Mouse (Mus musculus) left cerebral cortex, adult 2 months (tissue): ENCODE data around the gene Skil. TPM values are rescaled to one million over a fixed set of nuclear protein-coding genes. Genes with fewer than 3 reads are reported as not detected.
"Not testable (repeated sequence)": the region's sequence is repeated elsewhere in the genome, so short reads cannot be mapped to it uniquely, and the experiment has no call there.

Source experiments
- DNase-seq, 2 experiments: peaks; one replicate each; pipeline ENCODE4 v3.0.0; 2021 to 2022; ENCODE audit warnings: low spot score in 2 of 2, mixed read lengths in 1 of 2; ENCODE audit errors: extremely low spot score in 1 of 2
- H3K27ac ChIP-seq: fragments of 200-600 bp; 2 replicates; pipeline ENCODE4 v1.8.1; 2022
- H3K4me3 ChIP-seq: fragments of 200-600 bp; 2 replicates; pipeline ENCODE4 v1.8.1; 2022
- CTCF ChIP-seq: fragments of 200-600 bp; IDR thresholded peaks from 2 replicates; pipeline ENCODE4 v1.8.1; 2022; ENCODE audit warnings: antibody characterized with exemption, mild to moderate bottlenecking, moderate library complexity
- intact Hi-C: fragments of 180-260 bp; cut with DNase I; formaldehyde crosslinking; loops from one replicate; pipeline ENCODE4 v1.15.1; 2025
- total RNA-seq, 2 experiments: library from RNA; stranded (reverse); gene quantifications; 2 replicates each; pipeline ENCODE4 v1.2.3; 2021

Gene Skil
- total RNA-seq, 2 experiments from 2014 or later = 65.8 to 68.1 TPM

GRCm38 (mm10) chr3:31138454-31139424, 43.9 kb downstream of the Skil start:
- no peak overlapping the region for H3K4me3 ChIP-seq
- peak; percentile 78 for TF ChIP-seq CTCF
- intact Hi-C loops = loop anchor here (1.0 to 10.0 kb wide), 3 partner anchors 81 to 544 kb away; partner anchors contain the start of genes Actrt3 and Lrrc31
- peak; percentile 68 to 80 for DNase-seq
- H3K27ac ChIP-seq = no peak overlapping the region

DNA sequence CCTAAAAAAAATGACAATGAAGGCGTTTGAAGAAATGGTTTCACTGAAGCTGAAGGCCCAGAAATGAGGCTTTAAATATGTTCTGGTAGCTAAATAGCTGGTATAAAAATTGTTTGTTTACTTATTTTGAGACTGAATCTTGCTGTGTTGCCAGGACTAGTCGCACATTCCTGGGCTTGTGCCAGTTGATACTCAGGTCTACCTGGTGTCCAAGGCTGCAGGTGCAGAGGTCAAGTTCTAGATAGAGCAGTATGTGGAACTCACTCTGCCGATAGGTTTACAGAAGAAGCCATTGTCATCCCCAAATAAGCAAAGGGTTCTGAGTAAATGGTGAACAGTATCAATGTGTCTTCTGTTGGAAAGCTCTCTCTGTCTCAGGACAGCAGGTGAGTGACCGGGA, 46.8 kb downstream of the Skil start:
- Histone ChIP-seq H3K4me3 (no peak overlapping the region), H3K27ac (no peak overlapping the region)
- intact Hi-C loops = loop anchor here (10.0 kb wide), 1 partner anchor 183 kb away; no protein-coding TSS in a partner anchor
- no peak for TF ChIP-seq CTCF
- DNase-seq = no peak

- H3K4me3 ChIP-seq, H3K27ac ChIP-seq, DNase-seq: not testable (repeated sequence)
- intact Hi-C loops = loop anchor here (5.0 to 10.0 kb wide), 2 partner anchors 92 to 180 kb away; no protein-coding TSS in a partner anchor
Observed at GRCm38 (mm10) chr3:31145222-31145621, 50.4 kb downstream of the Skil start.

DNA sequence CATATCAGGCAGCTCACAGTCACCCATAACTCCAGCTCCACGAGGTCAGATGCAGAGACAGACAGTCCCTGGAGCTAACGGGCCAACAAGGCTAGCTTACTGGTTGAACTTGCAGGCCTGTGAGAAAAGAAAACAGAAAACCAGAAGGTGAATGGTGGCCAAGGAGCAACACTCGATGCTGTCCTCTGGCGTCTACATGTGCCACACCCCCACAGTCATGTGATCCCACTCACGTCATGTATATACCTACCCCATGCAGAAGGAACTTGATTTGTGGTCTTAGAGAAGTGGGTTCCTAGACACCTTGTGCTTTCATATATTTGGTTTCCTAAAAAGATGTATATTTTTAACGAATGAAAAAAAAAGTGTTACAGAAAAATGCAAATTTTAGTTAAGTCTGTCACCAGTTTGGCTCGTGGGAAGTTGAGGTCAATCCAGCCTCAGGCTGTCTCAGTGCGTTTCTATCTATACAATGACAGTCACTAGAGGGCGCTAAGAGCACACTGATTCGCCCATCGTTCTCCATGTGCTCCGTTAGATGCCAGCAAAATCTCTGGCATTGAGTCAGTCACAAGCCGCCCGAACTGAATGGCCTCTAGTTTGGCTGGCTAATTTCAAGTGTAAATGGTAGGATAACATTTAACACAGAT, 50.9 kb downstream of the Skil start:
- intact Hi-C loops = loop anchor here (1.0 to 10.0 kb wide), 4 partner anchors 92 to 458 kb away; no protein-coding TSS in a partner anchor
- TF ChIP-seq CTCF = peak; percentile 92
- peak; percentile 73 to 76 for DNase-seq
- Histone ChIP-seq H3K27ac (no peak overlapping the region), H3K4me3 (no peak overlapping the region)

GRCm38 (mm10) chr3:31148595-31148994, 53.7 kb downstream of the Skil start:
- TF ChIP-seq CTCF = no peak
- intact Hi-C loops = loop anchor here (5.0 to 10.0 kb wide), 2 partner anchors 89 to 176 kb away; no protein-coding TSS in a partner anchor
- DNase-seq = no peak

GRCm38 (mm10) chr3:31149706-31150105, 54.8 kb downstream of the Skil start, which contains the start of gene Cldn11:
Gene Cldn11 (plus strand): TSS chr3:31149920.
- intact Hi-C loops = loop anchor here (5.0 to 10.0 kb wide), 2 partner anchors 88 to 175 kb away; no protein-coding TSS in a partner anchor
- TF ChIP-seq CTCF = no peak
- peak within 1 kb of the TSS; percentile 47 for H3K4me3 ChIP-seq
- peak; percentile 39 to 47 for DNase-seq
- 0 out of 2 replicates have a peak within 1 kb of the TSS, but pooled peaks have one; percentile 9 for H3K27ac ChIP-seq

More at GRCm38 (mm10) chr3:31148595-31148994, 53.7 kb downstream of the Skil start:
- Histone ChIP-seq H3K27ac (no peak overlapping the region), H3K4me3 (no peak overlapping the region)

GRCm38 (mm10) chr3:31152108-31152507, 57.2 kb downstream of the Skil start:
- H3K4me3 ChIP-seq = peak overlapping the region; percentile 19; the same call in 1 of the 2 replicates
- intact Hi-C loops = no loop called here
- peak in 1 of 2 experiments; percentile 34 for DNase-seq

DNA sequence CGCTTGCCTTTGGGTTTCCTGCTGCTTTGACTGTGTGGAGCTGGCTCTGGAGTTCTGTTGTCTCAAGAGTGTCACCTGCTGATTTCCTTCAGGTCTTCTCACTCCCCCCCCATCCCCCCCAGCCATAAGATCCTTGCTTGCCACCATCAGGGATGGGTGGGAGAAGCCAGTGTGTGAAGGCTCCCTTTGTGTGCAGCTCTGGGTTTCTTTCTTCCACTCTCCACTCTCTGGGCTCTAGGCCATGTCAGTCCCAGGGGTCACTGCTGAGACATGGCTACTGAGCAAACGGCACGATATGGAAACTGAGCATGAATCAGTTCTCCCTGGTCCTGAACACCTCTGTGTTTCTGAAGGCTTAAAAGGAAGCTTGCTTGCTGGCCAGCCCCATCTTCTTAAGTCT, 61.3 kb downstream of the Skil start:
- Histone ChIP-seq H3K27ac (no peak overlapping the region), H3K4me3 (no peak overlapping the region)
- no peak for DNase-seq
- TF ChIP-seq CTCF = no peak
- intact Hi-C loops = no loop called here

More at GRCm38 (mm10) chr3:31152108-31152507, 57.2 kb downstream of the Skil start:
- TF ChIP-seq CTCF = no peak
- peak overlapping the region; percentile 53; the same call in 1 of the 2 replicates for H3K27ac ChIP-seq

DNA sequence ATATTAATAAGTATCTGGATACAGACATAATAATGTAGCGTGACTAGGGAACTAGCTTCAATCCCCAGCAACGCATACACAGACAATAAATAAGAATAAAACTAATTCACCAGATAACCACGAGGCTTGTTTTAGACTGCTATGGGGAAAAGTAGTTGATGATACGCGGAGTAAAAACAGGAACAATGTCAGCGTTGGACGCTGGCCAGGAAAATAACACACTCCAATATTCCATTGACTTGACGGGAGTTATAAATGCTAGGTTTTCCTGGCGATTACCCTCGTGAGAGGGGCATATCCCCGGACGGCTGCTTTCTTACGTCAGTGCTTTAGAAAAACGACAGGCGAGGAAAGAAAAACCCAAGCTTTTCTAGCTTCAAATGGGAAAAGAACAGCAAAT, 62.9 kb downstream of the Skil start:
- DNase-seq = no peak
- H3K27ac ChIP-seq = no peak overlapping the region
- intact Hi-C loops = no loop called here
- no peak overlapping the region for H3K4me3 ChIP-seq
- TF ChIP-seq CTCF = no peak

DNA sequence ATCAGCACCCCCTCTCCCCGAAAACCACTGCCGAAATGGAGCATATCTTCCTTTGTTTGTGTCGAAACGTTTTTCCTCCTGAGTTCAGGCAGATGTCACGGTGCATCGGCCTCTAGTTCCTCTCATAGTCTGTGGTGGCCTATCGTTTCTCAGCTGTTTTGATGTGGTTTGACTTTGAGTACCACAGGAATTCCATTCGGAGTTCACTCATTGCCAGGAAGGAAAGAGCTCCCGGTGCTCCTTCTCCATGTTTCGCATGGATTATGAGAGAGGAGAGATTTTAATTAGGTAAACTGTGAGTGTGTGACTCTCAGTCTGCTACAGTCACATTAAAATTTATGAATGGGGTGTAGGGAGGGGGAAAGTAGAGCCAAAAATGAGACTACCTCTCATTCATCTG, 65.2 kb downstream of the Skil start:
- intact Hi-C loops = no loop called here
- DNase-seq = no peak
- TF ChIP-seq CTCF = no peak
- Histone ChIP-seq H3K27ac (no peak overlapping the region), H3K4me3 (no peak overlapping the region)

DNA sequence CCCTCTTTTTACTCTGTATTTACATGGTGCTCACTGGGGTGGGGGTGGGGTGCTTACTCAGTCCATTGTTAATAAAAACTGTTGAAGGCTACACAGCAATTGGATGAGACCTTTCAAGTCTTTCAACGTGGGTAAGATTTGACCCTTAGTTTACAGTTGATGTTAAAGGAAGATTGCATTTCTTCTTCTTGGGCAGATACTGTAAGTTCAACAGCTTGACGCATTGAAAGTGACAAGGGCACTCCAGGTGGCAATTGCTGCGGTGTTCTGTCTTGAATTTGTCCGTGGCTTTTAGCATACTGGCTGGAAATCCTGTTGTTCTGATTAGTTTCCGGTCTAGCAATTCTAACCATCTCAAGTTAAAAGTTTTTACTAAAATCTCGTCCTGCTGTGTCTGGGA, 66.5 kb downstream of the Skil start:
- TF ChIP-seq CTCF = no peak
- H3K4me3 ChIP-seq = no peak overlapping the region
- H3K27ac ChIP-seq = no peak overlapping the region
- intact Hi-C loops = no loop called here
- DNase-seq = no peak

GRCm38 (mm10) chr3:31162860-31163259, 68.0 kb downstream of the Skil start:
- no peak for DNase-seq
- Histone ChIP-seq H3K27ac (no peak overlapping the region), H3K4me3 (no peak overlapping the region)
- intact Hi-C loops = no loop called here
- no peak for TF ChIP-seq CTCF
